Mouse (Mus musculus) heart, embryonic 11.5 days (tissue): Measurements from ENCODE around the gene Car7. TPM values are rescaled to one million over a fixed set of nuclear protein-coding genes. Genes with fewer than 3 reads are reported as not detected.

Experiments
- ATAC-seq: fragments of 200-750 bp; cut with Nextera tagmentation; replicated peaks from 2 replicates; pipeline ENCODE4 v1.8.0; 2017; ENCODE audit warnings: moderate library complexity; ENCODE audit not compliant: insufficient number of reproducible peaks, low FRiP score, low TSS enrichment
- H3K27ac ChIP-seq: fragments of 300-500 bp; sonication (generic); 2 replicates; pipeline ENCODE4 v1.5.1; 2014; ENCODE audit warnings: mild to moderate bottlenecking, low read depth, low read length
- H3K27me3 ChIP-seq: fragments of 300-500 bp; sonication (generic); 2 replicates; pipeline ENCODE4 v1.6.1; 2014; ENCODE audit warnings: mild to moderate bottlenecking, low read length, mixed read lengths; ENCODE audit not compliant: control insufficient read depth, insufficient read depth
- H3K36me3 ChIP-seq: fragments of 300-500 bp; sonication (generic); 2 replicates; pipeline ENCODE4 v1.6.1; 2014; ENCODE audit warnings: mild to moderate bottlenecking, low read length, moderate library complexity, mixed read lengths; ENCODE audit not compliant: control insufficient read depth, insufficient read depth
- H3K4me1 ChIP-seq: fragments of 300-500 bp; sonication (generic); 2 replicates; pipeline ENCODE4 v1.6.1; 2014; ENCODE audit warnings: low read length; ENCODE audit not compliant: control insufficient read depth, insufficient read depth
- H3K4me2 ChIP-seq: fragments of 300-500 bp; sonication (generic); 2 replicates; pipeline ENCODE4 v1.6.1; 2014; ENCODE audit warnings: mild to moderate bottlenecking, moderate library complexity
- H3K4me3 ChIP-seq: fragments of 300-500 bp; sonication (generic); 2 replicates; pipeline ENCODE4 v1.5.1; 2014; ENCODE audit warnings: low read depth, low read length
- H3K9ac ChIP-seq: fragments of 300-500 bp; sonication (generic); 2 replicates; pipeline ENCODE4 v1.6.1; 2014; ENCODE audit warnings: mild to moderate bottlenecking, low read depth, low read length, moderate library complexity
- H3K9me3 ChIP-seq: fragments of 300-500 bp; sonication (generic); replicated peaks from 2 replicates; pipeline ENCODE4 v1.6.1; 2016; ENCODE audit warnings: low read length; ENCODE audit not compliant: control insufficient read depth
- WGBS: fragments of 180-500 bp; shearing (Covaris S2); extraction: QIAGEN DNeasy Blood & Tissue Kit; methylation state at CpG from one replicate; pipeline ENCODE4 v1.1.7; 2014; ENCODE audit not compliant: insufficient replicate concordance; 5-methylcytosine and 5-hydroxymethylcytosine counted together
- polyA plus RNA-seq: library from polyadenylated mRNA; unstranded; fragments of >200 nt; fragmentation: Nextera tagmentation; extraction: Ambion mirVana; gene quantifications from 2 replicates; pipeline ENCODE4 v1.2.1, GENCODE M21; 2014

The Car7 gene
- polyA plus RNA-seq = 0.34 and 0.68 TPM in 2 replicates

GRCm38 (mm10) chr8:104533971-104534778 is at the start of gene Car7, which contains the start of gene Nae1:
Gene Car7 (plus strand): TSS chr8:104534689.
Gene Nae1 (minus strand): TSS chr8:104534637.
- peak within 1 kb of the TSS; percentile 94 for H3K4me3 ChIP-seq
- H3K27me3 ChIP-seq = peaks cover 7% of the 10 kb centered on the region
- 0 out of 2 replicates have a peak, but pooled peaks cover 3% of the 10 kb centered on the region for H3K36me3 ChIP-seq
- H3K4me1 ChIP-seq = peaks cover 18% of the 10 kb centered on the region; the same call in 1 of the 2 replicates
- peak within 1 kb of the TSS; percentile 76 for H3K4me2 ChIP-seq
- under 1% methylated on average over 70 of the region's 70 CpGs for WGBS
- H3K9ac ChIP-seq = peak within 1 kb of the TSS; percentile 93
- peak; percentile 96 for ATAC-seq
- H3K27ac ChIP-seq = peak within 1 kb of the TSS; percentile 78
- H3K9me3 ChIP-seq = no peaks in the 10 kb centered on the region

- peak; percentile 72 for ATAC-seq
- Histone ChIP-seq H3K4me1 (peaks cover 2% of the 10 kb centered on the region; the same call in 1 of the 2 replicates), H3K27me3 (no peaks in the 10 kb centered on the region), H3K9ac (peak within 1 kb of the TSS; percentile 62), H3K4me3 (peak within 1 kb of the TSS; percentile 55), H3K36me3 (peaks cover 5% of the 10 kb centered on the region; the same call in 1 of the 2 replicates), H3K9me3 (no peaks in the 10 kb centered on the region), H3K4me2 (peak within 1 kb of the TSS; percentile 89), H3K27ac (no peak within 1 kb of the TSS)
- WGBS = 2% methylated on average over 62 of the region's 64 CpGs
Observed at GRCm38 (mm10) chr8:104509061-104510006, 25.2 kb upstream of the Car7 start, which contains the start of gene Terb1. Gene Terb1 (minus strand): TSS chr8:104509910.

- 0 out of 2 replicates have a peak, but pooled peaks have one; percentile 21 for ATAC-seq
- Histone ChIP-seq H3K27me3 (no peaks in the 10 kb centered on the region), H3K4me1 (peaks cover 2% of the 10 kb centered on the region; the same call in 1 of the 2 replicates), H3K9me3 (no peaks in the 10 kb centered on the region), H3K36me3 (peaks cover 7% of the 10 kb centered on the region; the same call in 1 of the 2 replicates), H3K9ac (no peak overlapping the region), H3K4me2 (peak overlapping the region; percentile 89), H3K27ac (no peak overlapping the region), H3K4me3 (peak overlapping the region; percentile 55; the same call in 1 of the 2 replicates)
- 66% methylated on average over 3 of the region's 3 CpGs for WGBS
Observed at GRCm38 (mm10) chr8:104510134-104510533, 24.4 kb upstream of the Car7 start.

- Histone ChIP-seq H3K27ac (no peak overlapping the region), H3K4me2 (no peak overlapping the region), H3K4me3 (no peak overlapping the region), H3K4me1 (no peaks in the 10 kb centered on the region), H3K27me3 (no peaks in the 10 kb centered on the region), H3K9me3 (no peaks in the 10 kb centered on the region), H3K9ac (no peak overlapping the region), H3K36me3 (peaks cover 10% of the 10 kb centered on the region; the same call in 1 of the 2 replicates)
- ATAC-seq = no peak
- WGBS = 86% methylated on average over 5 of the region's 5 CpGs
Observed at GRCm38 (mm10) chr8:104517872-104518271, 16.6 kb upstream of the Car7 start.

GRCm38 (mm10) chr8:104529671-104530070 is 4.8 kb upstream of the Car7 start:
- ATAC-seq = no peak
- H3K36me3 ChIP-seq = 0 out of 2 replicates have a peak, but pooled peaks cover 3% of the 10 kb centered on the region
- H3K27me3 ChIP-seq = no peaks in the 10 kb centered on the region
- no peaks in the 10 kb centered on the region for H3K9me3 ChIP-seq
- H3K27ac ChIP-seq = no peak overlapping the region
- WGBS = 72% methylated on average over 6 of the region's 6 CpGs
- no peak overlapping the region for H3K9ac ChIP-seq
- H3K4me2 ChIP-seq = no peak overlapping the region
- peaks cover 12% of the 10 kb centered on the region; the same call in 1 of the 2 replicates for H3K4me1 ChIP-seq
- H3K4me3 ChIP-seq = no peak overlapping the region

GRCm38 (mm10) chr8:104533551-104533950 is 938 bp upstream of the Car7 start:
- WGBS = 30% methylated on average over 7 of the region's 7 CpGs
- Histone ChIP-seq H3K9me3 (no peaks in the 10 kb centered on the region), H3K27ac (no peak overlapping the region), H3K9ac (peak overlapping the region; percentile 93), H3K4me1 (peaks cover 18% of the 10 kb centered on the region; the same call in 1 of the 2 replicates), H3K4me3 (peak overlapping the region; percentile 94), H3K36me3 (0 out of 2 replicates have a peak, but pooled peaks cover 3% of the 10 kb centered on the region), H3K27me3 (peaks cover under 1% of the 10 kb centered on the region), H3K4me2 (peak overlapping the region; percentile 76)
- ATAC-seq = no peak

- peak overlapping the region; percentile 76 for H3K4me2 ChIP-seq
- WGBS = 11% methylated on average over 9 of the region's 9 CpGs
- H3K9me3 ChIP-seq = no peaks in the 10 kb centered on the region
- peak; percentile 53 for ATAC-seq
- peaks cover 18% of the 10 kb centered on the region; the same call in 1 of the 2 replicates for H3K4me1 ChIP-seq
- peak overlapping the region; percentile 94 for H3K4me3 ChIP-seq
- H3K9ac ChIP-seq = peak overlapping the region; percentile 93
- H3K36me3 ChIP-seq = 0 out of 2 replicates have a peak, but pooled peaks cover 3% of the 10 kb centered on the region
- no peak overlapping the region for H3K27ac ChIP-seq
- peaks cover 12% of the 10 kb centered on the region for H3K27me3 ChIP-seq
Observed at GRCm38 (mm10) chr8:104534779-104535141, 271 bp downstream of the Car7 start.

GRCm38 (mm10) chr8:104535378-104535777 is 889 bp downstream of the Car7 start:
- 26% methylated on average over 7 of the region's 7 CpGs for WGBS
- Histone ChIP-seq H3K4me3 (peak overlapping the region; percentile 94), H3K4me2 (peak overlapping the region; percentile 76), H3K9me3 (no peaks in the 10 kb centered on the region), H3K9ac (peak overlapping the region; percentile 93; the same call in 1 of the 2 replicates), H3K4me1 (peaks cover 18% of the 10 kb centered on the region; the same call in 1 of the 2 replicates), H3K27ac (no peak overlapping the region), H3K36me3 (0 out of 2 replicates have a peak, but pooled peaks cover 3% of the 10 kb centered on the region), H3K27me3 (peaks cover 19% of the 10 kb centered on the region)
- ATAC-seq = no peak
